Mouse (Mus musculus): ENCODE results near the gene Wdhd1. TPM values are rescaled to one million over a fixed set of nuclear protein-coding genes. Genes with fewer than 3 reads are reported as not detected.
"Not testable (repeated sequence)": the region's sequence is repeated elsewhere in the genome, so short reads cannot be mapped to it uniquely, and the experiment has no call there.

Wdhd1 gene
- 30.4 and 31.3 TPM in 2 replicates for polyA plus RNA-seq (2016; fragmentation: Nextera tagmentation; extraction: Ambion mirVana)

DNA sequence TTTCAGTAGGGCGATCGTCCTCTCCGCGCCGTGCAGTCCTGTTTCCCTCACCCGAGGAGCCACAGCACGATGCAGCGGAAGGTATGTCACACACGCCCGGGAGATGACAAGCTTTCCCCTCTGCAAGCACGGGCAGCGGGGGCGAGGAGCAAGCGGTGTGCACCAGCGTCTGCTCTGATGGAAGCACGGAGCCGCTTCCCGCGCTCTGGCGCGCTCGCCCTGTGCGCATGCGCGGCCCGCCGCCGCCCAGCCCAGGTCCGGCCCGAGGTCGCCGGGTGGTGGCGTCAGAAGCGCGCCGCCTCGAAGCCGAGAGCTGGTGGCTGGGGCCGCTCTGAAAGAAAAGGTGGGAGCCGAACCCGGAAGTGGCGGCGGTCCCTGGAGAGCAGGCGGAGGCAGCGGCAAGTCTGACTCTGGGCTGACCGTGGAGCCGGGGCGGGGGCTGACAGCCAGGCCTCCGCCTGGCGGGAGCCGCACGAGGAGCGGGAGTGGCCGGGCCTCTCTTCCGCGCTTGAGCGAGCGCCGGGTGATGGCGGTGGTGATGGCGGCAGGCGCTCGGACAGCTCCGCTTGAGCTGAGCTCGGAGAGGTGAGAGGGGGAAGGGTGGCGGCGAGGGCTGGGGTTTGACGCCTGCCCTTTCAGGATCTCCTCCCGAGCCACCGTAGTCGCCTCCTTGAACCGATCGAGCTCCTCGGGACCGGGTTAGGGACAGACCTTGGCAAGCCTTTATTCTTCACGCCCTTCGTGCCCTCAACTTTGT, at the start of gene Wdhd1, which contains the start of gene Socs4:
Gene Wdhd1 (minus strand): TSS at position 221 of the 757 bp plus-strand sequence.
Gene Socs4 (plus strand): TSS at position 295 of the 757 bp plus-strand sequence.
- peaks cover 10% of the 10 kb centered on the region; the same call in 1 of the 2 replicates for H3K36me3 ChIP-seq
- no peaks in the 10 kb centered on the region for H3K9me3 ChIP-seq
- H3K4me2 ChIP-seq (replicated peaks) = peak within 1 kb of the TSS; percentile 71
- H3K4me3 ChIP-seq = peak within 1 kb of the TSS; percentile 78
- H3K27ac ChIP-seq = peak within 1 kb of the TSS; percentile 90
- WGBS = under 1% methylated on average over 77 of the region's 77 CpGs
- H3K27me3 ChIP-seq (replicated peaks) = no peaks in the 10 kb centered on the region
- H3K4me1 ChIP-seq = peaks cover 10% of the 10 kb centered on the region
- peak; percentile 95 for ATAC-seq (ENCODE audit: low FRiP score, low read depth)
- peak within 1 kb of the TSS; percentile 85 for H3K9ac ChIP-seq

DNA sequence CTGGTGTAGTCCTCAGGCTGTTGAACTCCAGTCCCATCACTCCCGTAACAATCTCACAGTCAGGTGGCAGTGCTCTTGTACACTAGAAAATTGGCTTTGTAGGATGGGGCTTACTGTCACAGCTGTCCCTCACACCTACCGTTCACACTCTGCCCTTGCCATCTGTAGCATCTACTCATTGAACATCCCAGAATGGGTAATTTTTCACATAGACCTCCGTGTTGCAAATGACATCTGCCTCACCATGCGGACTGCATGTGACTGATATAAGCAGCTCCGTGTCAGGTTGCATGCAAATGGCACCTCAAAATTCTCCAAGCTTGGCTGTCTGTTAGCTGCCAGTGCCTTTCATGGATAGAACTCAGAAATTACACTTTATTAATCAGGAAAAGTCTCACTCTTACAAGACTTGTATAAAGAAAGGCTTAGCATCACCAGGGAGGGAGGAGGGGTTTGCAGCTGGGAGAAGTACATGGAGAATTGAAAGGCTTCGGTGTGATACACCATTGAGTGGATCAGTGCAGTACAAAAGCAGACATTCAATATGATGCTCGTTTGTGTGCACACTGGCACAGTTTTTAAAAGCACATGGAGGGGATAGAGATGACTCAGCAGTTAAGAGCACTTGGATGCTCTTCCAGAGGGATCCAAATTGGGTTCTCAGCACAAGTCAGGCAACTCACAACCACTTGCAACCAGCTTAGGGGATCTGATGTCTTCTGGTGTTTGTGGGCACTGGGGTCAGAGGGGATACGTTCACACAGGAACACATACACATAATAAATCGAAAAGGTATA, 49.5 kb upstream of the Wdhd1 start:
- 87% methylated on average over 9 of the region's 9 CpGs for WGBS
- no peak overlapping the region for H3K4me3 ChIP-seq
- no peaks in the 10 kb centered on the region for H3K4me1 ChIP-seq
- no peak overlapping the region for H3K4me2 ChIP-seq (replicated peaks)
- no peaks in the 10 kb centered on the region for H3K9me3 ChIP-seq
- ATAC-seq (ENCODE audit: low FRiP score, low read depth) = no peak
- no peaks in the 10 kb centered on the region for H3K27me3 ChIP-seq (replicated peaks)
- H3K9ac ChIP-seq = no peak overlapping the region
- no peak overlapping the region for H3K27ac ChIP-seq
- peaks cover 19% of the 10 kb centered on the region for H3K36me3 ChIP-seq

DNA sequence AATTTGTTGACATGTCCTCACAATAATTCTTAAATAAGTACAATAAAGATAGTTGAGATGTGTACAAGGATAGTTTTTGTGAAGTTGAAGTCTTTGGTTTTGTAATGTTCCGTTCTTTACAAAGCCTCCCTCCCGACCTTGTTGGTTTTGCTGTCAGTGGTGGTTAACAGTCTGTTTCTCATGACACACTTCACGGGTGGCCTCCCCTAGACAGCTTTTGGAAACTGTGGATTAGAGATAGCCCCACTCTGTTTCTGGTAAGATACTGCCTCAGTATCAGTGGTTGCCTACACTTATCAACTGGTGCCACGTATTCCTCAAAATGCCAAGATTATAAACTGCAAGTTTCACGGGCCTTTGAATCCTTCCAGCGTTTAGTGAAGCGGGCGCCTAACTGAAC, 44.9 kb upstream of the Wdhd1 start:
- not testable (repeated sequence) for H3K9ac ChIP-seq; H3K4me3 ChIP-seq; H3K4me2 ChIP-seq (replicated peaks); H3K9me3 ChIP-seq; H3K27me3 ChIP-seq (replicated peaks); H3K4me1 ChIP-seq; H3K27ac ChIP-seq; ATAC-seq (ENCODE audit: low FRiP score, low read depth)
- 95% methylated on average over 8 of the region's 8 CpGs for WGBS
- H3K36me3 ChIP-seq = peaks cover 40% of the 10 kb centered on the region

DNA sequence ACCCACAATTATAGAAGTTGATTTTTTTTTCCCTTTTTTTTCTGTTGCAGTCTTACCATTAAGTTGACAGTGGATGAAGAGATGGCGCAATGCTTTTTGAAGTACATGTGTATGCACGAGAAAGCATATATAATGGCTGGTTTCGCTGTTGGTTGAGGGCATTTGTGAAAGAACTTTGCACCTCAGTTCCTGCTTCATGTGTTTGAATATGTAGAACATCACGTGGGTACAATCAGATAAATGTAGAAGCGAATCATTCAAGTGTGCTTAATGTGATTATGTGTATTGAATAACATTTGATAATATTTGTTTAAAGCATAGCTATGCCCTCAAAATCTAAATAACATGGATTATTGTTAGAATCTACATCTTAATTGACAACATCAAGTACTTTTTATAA, 42.7 kb upstream of the Wdhd1 start:
- H3K27me3 ChIP-seq (replicated peaks) = no peaks in the 10 kb centered on the region
- ATAC-seq (ENCODE audit: low FRiP score, low read depth) = no peak
- H3K4me3 ChIP-seq = no peak overlapping the region
- no peak overlapping the region for H3K27ac ChIP-seq
- WGBS = 97% methylated on average over 5 of the region's 5 CpGs
- H3K4me2 ChIP-seq (replicated peaks) = no peak overlapping the region
- H3K9ac ChIP-seq = no peak overlapping the region
- H3K4me1 ChIP-seq = no peaks in the 10 kb centered on the region
- no peaks in the 10 kb centered on the region for H3K9me3 ChIP-seq
- peaks cover 44% of the 10 kb centered on the region for H3K36me3 ChIP-seq

DNA sequence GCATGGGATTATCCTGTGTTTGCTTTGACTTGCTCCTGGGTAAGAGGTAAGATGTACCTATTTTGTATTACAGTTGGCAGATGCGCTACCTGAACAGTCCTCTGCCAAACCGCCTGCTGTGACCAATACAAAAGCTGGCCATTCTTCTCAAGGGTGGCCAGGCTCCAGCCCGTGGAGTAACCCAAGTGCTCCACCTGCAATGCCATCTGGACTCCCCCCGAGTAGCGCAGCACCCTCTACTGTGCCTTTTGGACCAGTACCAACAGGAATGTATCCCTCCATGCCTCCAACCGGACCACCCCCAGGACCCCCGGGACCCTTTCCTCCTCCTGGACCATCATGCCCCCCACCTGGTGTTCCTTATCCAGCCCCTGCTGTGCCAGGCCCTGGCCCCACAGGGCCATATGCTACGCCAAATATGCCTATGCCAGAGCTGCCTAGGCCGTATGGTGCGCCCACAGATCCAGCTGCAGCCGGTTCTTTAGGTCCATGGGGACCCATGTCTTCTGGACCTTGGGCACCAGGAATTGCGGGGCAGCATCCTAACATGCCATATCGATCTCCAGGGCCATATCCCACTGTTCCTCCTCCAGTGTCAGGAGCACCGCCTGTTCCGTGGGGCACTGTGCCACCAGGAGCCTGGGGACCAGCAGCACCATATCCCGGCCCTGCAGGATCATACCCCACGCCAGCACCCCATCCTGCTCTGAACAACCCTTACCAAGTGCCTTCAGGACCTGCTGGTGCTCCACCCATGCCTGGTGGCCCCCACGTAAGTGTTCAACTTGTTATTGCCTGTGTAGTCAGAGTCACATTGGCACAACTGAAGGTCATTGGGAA, 33.9 kb upstream of the Wdhd1 start:
- no peak for ATAC-seq (ENCODE audit: low FRiP score, low read depth)
- no peak overlapping the region for H3K4me3 ChIP-seq
- no peaks in the 10 kb centered on the region for H3K4me1 ChIP-seq
- peaks cover 57% of the 10 kb centered on the region for H3K36me3 ChIP-seq
- no peak overlapping the region for H3K27ac ChIP-seq
- H3K9ac ChIP-seq = no peak overlapping the region
- no peaks in the 10 kb centered on the region for H3K27me3 ChIP-seq (replicated peaks)
- H3K9me3 ChIP-seq = no peaks in the 10 kb centered on the region
- 93% methylated on average over 18 of the region's 18 CpGs for WGBS
- H3K4me2 ChIP-seq (replicated peaks) = no peak overlapping the region

DNA sequence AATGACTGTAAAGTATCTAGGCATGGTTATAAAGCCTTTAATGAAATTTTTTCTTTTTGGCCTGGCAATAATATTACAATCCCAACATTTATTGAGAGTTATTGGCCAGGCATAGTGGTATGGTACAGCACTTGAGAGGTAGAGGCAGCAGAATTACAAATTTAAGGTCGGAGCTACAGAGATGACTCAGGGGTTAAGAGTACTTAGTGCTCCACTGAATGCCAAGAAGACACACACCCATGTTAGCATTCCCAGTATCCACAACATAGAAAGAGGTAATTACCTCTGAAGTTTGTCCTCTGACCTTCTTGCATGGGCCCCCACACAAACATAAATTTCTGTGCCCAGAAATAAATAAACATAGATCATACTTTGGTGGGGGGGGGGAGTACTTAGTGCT, 32.4 kb upstream of the Wdhd1 start:
- no peaks in the 10 kb centered on the region for H3K4me1 ChIP-seq
- H3K9ac ChIP-seq = no peak overlapping the region
- WGBS = 96% methylated on average over 1 of the region's 1 CpGs
- no peaks in the 10 kb centered on the region for H3K9me3 ChIP-seq
- no peak overlapping the region for H3K27ac ChIP-seq
- no peak for ATAC-seq (ENCODE audit: low FRiP score, low read depth)
- peaks cover 48% of the 10 kb centered on the region for H3K36me3 ChIP-seq
- H3K27me3 ChIP-seq (replicated peaks) = no peaks in the 10 kb centered on the region
- no peak overlapping the region for H3K4me3 ChIP-seq
- H3K4me2 ChIP-seq (replicated peaks) = no peak overlapping the region

DNA sequence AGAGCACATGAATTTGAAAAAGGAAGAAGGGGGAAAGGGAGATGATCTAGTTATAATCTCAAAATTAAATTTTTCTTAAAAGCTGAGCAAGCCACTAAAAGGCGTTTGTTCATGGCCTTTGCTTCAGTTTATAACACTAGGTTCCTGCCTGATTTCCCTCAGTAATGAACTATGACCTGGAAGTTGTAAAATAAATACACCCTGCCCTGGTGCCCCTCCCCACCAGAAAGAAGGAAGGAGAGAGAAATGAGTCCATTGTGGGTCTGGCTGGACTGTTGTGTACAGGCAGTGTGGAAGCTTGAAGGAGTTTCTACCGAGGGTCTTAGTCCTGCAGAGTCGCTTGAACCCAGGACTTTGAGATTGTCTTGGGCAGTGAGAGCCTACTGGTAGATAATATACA, 31.0 kb upstream of the Wdhd1 start:
- H3K4me2 ChIP-seq (replicated peaks) = no peak overlapping the region
- H3K27ac ChIP-seq = no peak overlapping the region
- 90% methylated on average over 3 of the region's 3 CpGs for WGBS
- no peaks in the 10 kb centered on the region for H3K9me3 ChIP-seq
- H3K9ac ChIP-seq = no peak overlapping the region
- no peaks in the 10 kb centered on the region for H3K27me3 ChIP-seq (replicated peaks)
- H3K36me3 ChIP-seq = peaks cover 41% of the 10 kb centered on the region
- no peak overlapping the region for H3K4me3 ChIP-seq
- peaks cover 4% of the 10 kb centered on the region for H3K4me1 ChIP-seq
- ATAC-seq (ENCODE audit: low FRiP score, low read depth) = no peak

DNA sequence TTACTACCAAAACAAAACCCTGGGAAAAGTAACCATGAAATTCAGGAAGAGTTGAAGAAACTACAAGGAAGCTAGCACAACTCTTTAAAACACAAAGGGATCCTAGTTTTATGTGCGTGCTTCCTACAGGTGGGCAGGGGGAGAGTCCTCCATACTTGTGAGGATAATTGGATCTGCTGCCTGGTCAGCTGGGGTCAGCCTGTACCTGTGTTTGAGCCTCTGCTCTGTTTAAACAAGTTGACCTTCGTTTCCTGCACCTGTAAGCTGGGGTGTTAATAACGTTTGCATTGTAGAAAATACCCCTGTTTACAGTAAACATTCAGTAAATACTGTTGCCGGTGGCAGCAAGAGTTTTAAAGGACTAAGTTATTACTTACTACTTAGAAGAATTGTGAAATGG, 29.3 kb upstream of the Wdhd1 start:
- WGBS = 86% methylated on average over 4 of the region's 4 CpGs
- Histone ChIP-seq H3K9me3 (no peaks in the 10 kb centered on the region), H3K36me3 (peaks cover 32% of the 10 kb centered on the region), H3K4me1 (peaks cover 4% of the 10 kb centered on the region), H3K9ac (no peak overlapping the region), H3K27me3 (replicated peaks) (no peaks in the 10 kb centered on the region), H3K4me3 (no peak overlapping the region), H3K27ac (no peak overlapping the region), H3K4me2 (replicated peaks) (no peak overlapping the region)
- ATAC-seq (ENCODE audit: low FRiP score, low read depth) = no peak

DNA sequence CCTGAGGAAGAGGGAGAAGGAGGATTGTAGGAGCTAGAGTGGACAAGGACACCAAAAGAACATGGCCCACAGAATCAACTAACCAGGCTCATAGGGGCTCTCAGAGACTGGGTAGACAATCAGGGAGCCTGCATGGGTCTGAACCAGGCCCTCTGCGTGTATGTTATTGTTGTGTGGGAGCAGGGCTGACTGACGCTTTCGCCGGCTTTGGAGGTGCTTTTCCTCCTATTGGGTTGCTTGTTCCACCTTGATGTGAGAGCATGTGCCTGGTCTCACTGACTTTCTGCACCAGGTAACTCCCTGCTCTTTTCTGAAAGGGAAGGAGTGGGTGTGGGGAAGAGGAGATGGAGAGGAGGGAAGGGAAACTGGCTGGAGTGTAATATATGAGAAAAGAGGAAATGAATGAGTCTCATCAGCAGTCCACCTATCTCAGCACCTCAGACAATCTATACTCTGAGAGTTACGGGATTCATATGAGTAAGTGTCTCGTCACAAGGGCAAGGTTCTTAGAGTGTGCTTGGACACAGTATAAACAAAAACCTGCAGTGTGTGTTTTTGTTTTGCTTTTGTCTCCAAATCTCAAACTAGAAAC, 28.3 kb upstream of the Wdhd1 start:
- Histone ChIP-seq H3K9ac (no peak overlapping the region), H3K4me1 (peaks cover 12% of the 10 kb centered on the region), H3K4me3 (no peak overlapping the region), H3K27ac (no peak overlapping the region), H3K36me3 (peaks cover 22% of the 10 kb centered on the region), H3K27me3 (replicated peaks) (no peaks in the 10 kb centered on the region), H3K9me3 (no peaks in the 10 kb centered on the region), H3K4me2 (replicated peaks) (no peak overlapping the region)
- WGBS = 93% methylated on average over 6 of the region's 6 CpGs
- no peak for ATAC-seq (ENCODE audit: low FRiP score, low read depth)

DNA sequence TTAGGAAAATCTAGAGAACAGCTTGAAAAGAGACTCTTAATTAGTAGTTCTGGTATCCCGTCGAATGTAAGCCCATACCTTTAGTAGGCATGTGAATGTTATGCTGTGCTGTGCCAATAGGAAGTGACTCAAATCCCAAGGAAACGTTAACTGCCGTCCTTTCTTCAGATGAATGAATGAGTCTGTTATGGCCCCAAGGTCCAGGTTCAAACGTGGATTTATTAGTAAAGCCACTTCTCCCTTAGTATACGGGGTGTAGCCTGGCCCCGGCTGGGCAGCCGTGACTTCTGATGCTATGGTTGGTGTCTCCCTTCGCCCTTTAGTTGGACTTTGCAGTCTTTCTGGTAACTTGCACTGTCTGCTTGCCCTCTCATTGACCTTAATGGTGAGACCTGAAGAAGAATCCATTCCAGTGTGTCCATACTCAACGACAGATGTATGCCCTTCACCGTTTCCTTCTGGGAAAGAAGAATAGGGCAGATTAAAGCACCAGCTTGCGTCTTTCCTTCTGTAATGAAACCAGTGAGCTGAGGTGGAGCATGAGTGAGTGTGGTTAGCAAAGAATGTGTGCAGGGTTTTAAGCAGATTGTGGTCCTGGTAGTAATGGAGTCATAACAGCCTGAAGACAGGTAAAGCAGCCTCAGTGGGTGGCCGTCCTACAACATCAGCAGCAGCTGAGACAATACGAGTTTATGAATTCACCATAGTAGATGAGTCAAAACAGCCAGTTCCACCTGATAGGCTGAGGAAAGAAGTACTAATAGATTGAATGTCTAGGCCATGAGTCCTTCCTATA, 26.4 kb upstream of the Wdhd1 start:
- peaks cover 17% of the 10 kb centered on the region for H3K4me1 ChIP-seq
- no peak for ATAC-seq (ENCODE audit: low FRiP score, low read depth)
- no peaks in the 10 kb centered on the region for H3K9me3 ChIP-seq
- H3K36me3 ChIP-seq = peaks cover 8% of the 10 kb centered on the region; the same call in 1 of the 2 replicates
- no peak overlapping the region for H3K27ac ChIP-seq
- H3K9ac ChIP-seq = no peak overlapping the region
- H3K4me3 ChIP-seq = no peak overlapping the region
- no peaks in the 10 kb centered on the region for H3K27me3 ChIP-seq (replicated peaks)
- H3K4me2 ChIP-seq (replicated peaks) = no peak overlapping the region
- WGBS = 85% methylated on average over 14 of the region's 14 CpGs

DNA sequence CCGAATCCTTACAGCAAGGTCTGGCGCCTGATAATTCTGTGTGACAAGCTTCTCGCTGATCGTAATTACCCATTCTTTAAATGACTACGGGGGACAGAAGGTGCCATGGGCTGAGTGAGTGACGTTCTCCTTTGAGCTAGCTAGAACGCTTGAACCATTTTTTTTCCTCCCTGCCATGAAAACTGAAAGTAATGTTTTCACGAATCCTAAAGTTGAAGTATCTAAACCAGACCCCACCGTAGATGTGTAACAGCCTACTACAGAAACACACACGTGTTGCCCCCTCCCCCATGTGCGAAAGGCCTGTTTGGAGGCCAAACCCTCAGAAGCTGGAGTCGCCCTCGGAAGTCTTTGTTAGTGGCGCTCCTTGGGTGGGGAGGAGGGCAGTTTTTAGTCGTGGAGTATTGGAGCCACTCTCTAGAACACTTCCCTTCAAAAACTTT, 22.2 kb upstream of the Wdhd1 start:
- H3K9me3 ChIP-seq = no peaks in the 10 kb centered on the region
- ATAC-seq (ENCODE audit: low FRiP score, low read depth) = peak; percentile 55
- peaks cover 17% of the 10 kb centered on the region for H3K4me1 ChIP-seq
- H3K36me3 ChIP-seq = 0 out of 2 replicates have a peak, but pooled peaks cover 4% of the 10 kb centered on the region
- no peaks in the 10 kb centered on the region for H3K27me3 ChIP-seq (replicated peaks)
- peak overlapping the region; percentile 96 for H3K4me3 ChIP-seq
- H3K4me2 ChIP-seq (replicated peaks) = peak overlapping the region; percentile 82
- peak overlapping the region; percentile 99 for H3K27ac ChIP-seq
- WGBS = under 1% methylated on average over 15 of the region's 15 CpGs
- H3K9ac ChIP-seq = peak overlapping the region; percentile 95

Measured in neural tube, embryonic 12.5 days (tissue).